Mouse (Mus musculus): ENCODE data around the gene Spint3. TPM values are rescaled to one million over a fixed set of nuclear protein-coding genes. Genes with fewer than 3 reads are reported as not detected.
"Not testable (repeated sequence)": the region's sequence is repeated elsewhere in the genome, so short reads cannot be mapped to it uniquely, and the experiment has no call there.

The Spint3 gene
- not detected in 2 replicates for polyA plus RNA-seq (2015; fragmentation: Nextera tagmentation; extraction: Ambion mirVana)

DNA sequence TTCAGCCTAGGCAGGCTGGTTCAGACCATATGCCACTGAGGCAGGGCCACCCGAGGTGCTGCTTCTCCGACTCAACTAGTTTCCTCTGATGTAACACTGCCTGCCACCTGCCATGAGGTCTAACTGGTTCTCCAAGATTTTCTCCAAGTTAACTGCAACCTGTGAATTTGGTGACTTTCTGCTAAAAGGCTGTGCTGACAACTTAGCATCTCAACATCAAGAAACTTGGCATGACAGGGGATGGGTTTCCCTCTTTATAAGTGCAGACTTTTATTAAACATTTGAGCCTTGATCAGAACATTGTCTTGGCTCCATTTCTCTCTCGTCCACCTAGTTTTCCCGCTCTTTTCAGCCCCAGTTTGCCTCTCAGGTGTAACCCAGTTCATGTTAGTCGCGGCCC lies at the start of gene Spint3:
Spint3 (minus strand) TSS at position 101 of the 400 bp plus-strand sequence.
- ATAC-seq (ENCODE audit: low FRiP score); H3K4me2 ChIP-seq: not testable (repeated sequence)
- 91% methylated on average over 6 of the region's 6 CpGs for whole genome bisulfite sequencing

DNA sequence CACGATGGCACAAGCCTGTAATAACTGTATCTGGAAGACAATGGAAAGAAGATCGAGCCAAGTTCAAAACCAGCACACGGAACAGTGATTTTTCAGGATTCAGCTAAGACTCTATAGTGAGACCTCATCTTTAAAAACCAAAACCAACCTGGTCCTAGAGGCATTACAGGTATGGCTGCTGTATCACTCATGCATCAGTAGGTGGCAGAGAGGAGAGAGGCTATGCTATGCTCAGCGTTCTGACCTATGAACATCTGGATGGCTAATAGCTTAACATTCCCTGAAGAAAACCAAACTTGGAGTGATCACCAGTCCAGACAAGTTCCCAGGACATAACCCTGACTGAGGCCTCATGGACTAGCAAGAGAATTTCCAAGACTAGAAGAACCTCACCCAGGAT lies 48.5 kb upstream of the Spint3 start:
- no peaks in the 10 kb centered on the region for H3K4me1 ChIP-seq (replicated peaks)
- no peak overlapping the region for H3K27ac ChIP-seq
- no peak overlapping the region for H3K4me2 ChIP-seq
- no peak for ATAC-seq (ENCODE audit: low FRiP score)
- no peaks in the 10 kb centered on the region for H3K9me3 ChIP-seq
- H3K9ac ChIP-seq = no peak overlapping the region
- WGBS = 84% methylated on average over 4 of the region's 4 CpGs
- no peak overlapping the region for H3K4me3 ChIP-seq
- no peaks in the 10 kb centered on the region for H3K36me3 ChIP-seq
- H3K27me3 ChIP-seq = no peaks in the 10 kb centered on the region

More for the DNA sequence above, at the start of gene Spint3:
- H3K4me3 ChIP-seq; H3K9me3 ChIP-seq; H3K36me3 ChIP-seq; H3K27me3 ChIP-seq; H3K27ac ChIP-seq; H3K4me1 ChIP-seq (replicated peaks); H3K9ac ChIP-seq: not testable (repeated sequence)

DNA sequence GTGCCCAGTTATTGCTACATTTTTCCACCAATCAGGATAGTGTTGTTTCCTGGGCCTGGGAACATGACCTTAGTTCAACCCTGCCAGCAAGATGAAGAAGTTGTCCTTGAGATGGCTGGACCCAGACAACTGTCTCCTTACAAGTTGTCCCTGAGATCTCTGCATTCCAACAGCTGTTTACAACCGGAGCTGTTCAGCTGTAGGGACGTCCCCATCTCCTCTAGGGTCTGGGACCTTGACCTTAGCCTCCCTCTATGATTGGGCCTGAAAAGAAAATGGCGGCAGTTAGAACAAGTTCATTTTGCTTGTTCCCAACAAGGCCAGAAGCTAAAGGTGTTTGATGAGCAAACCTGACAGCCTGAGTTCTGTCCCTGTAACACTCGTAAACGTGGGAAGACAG lies 45.8 kb upstream of the Spint3 start:
- no peak overlapping the region for H3K9ac ChIP-seq
- no peak overlapping the region for H3K27ac ChIP-seq
- H3K27me3 ChIP-seq = no peaks in the 10 kb centered on the region
- ATAC-seq (ENCODE audit: low FRiP score) = no peak
- H3K4me1 ChIP-seq (replicated peaks) = no peaks in the 10 kb centered on the region
- H3K4me3 ChIP-seq = no peak overlapping the region
- no peak overlapping the region for H3K4me2 ChIP-seq
- no peaks in the 10 kb centered on the region for H3K9me3 ChIP-seq
- WGBS = 89% methylated on average over 5 of the region's 5 CpGs
- H3K36me3 ChIP-seq = no peaks in the 10 kb centered on the region

DNA sequence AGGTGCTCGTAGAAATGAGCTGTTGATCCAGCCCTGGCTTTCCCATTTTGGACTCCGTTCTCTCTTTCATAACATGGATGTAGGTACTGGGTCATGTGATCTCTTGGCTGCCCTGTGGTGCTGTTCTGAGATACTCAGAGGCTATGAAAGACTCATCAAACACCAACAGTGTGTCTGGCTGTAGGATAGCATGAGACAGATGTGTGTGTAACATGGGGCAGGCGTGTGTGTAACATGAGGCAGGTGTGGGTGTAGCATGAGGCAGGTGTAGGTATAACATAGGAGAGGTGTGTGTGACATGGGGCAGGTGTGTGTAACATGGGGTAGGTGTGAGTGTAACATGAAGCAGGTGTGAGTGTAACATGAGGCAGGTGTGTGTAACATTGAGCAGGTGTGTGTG lies 42.1 kb upstream of the Spint3 start:
- H3K9me3 ChIP-seq = no peaks in the 10 kb centered on the region
- H3K27ac ChIP-seq = no peak overlapping the region
- no peaks in the 10 kb centered on the region for H3K27me3 ChIP-seq
- no peak for ATAC-seq (ENCODE audit: low FRiP score)
- H3K4me2 ChIP-seq = no peak overlapping the region
- no peak overlapping the region for H3K9ac ChIP-seq
- no peaks in the 10 kb centered on the region for H3K36me3 ChIP-seq
- WGBS = 92% methylated on average over 3 of the region's 3 CpGs
- no peak overlapping the region for H3K4me3 ChIP-seq
- no peaks in the 10 kb centered on the region for H3K4me1 ChIP-seq (replicated peaks)

DNA sequence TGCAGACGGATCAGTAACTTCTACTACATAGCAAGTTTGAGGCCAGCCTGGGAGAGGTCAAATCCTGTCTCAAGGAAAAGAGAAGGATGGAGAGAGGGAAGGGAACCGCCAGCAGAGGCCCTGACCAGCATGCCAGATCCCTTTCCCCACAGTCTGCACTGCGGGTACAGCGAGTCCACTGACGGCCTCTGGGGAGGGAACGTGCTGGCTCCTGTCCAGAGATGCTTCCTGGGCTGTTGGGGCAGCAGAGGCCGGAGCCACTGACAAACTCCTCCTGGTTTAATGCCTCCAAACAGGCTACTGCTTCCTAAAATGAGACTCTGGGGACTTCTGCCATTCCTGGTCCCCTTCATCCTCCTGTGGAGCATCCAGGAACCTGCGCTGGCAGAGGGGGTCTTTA lies 40.2 kb upstream of the Spint3 start, which contains the start of the genes Wfdc6b and Wfdc8:
Wfdc6b (plus strand) TSS at position 52 of the 400 bp plus-strand sequence.
Wfdc8 (minus strand) TSS at position 156 of the 400 bp plus-strand sequence.
- H3K36me3 ChIP-seq; H3K27me3 ChIP-seq; H3K27ac ChIP-seq; H3K9me3 ChIP-seq; H3K4me2 ChIP-seq; ATAC-seq (ENCODE audit: low FRiP score); H3K4me1 ChIP-seq (replicated peaks); H3K4me3 ChIP-seq; H3K9ac ChIP-seq: not testable (repeated sequence)
- WGBS = 63% methylated on average over 8 of the region's 8 CpGs

DNA sequence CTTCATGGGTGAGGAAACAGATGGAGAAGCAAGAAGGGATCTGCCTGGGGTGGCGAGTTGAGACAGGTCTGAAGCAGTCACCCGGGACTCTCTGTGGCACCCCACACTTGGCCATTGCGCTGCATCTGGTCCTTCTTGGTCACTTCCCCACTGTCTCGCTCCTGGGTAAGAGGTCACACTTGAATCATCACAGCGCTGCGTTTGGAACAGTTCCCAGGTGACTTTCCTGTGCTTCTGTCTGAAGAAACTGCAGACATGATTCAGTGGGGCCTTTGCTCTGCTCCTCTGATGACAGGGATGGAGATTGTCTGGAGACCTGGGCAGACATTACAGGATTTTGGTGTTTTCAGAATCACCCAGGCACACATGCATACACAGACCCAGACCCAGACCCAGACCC lies 35.5 kb upstream of the Spint3 start:
- no peak for ATAC-seq (ENCODE audit: low FRiP score)
- Histone ChIP-seq H3K4me3 (no peak overlapping the region), H3K36me3 (no peaks in the 10 kb centered on the region), H3K4me2 (no peak overlapping the region), H3K9me3 (no peaks in the 10 kb centered on the region), H3K27ac (no peak overlapping the region), H3K9ac (no peak overlapping the region), H3K4me1 (replicated peaks) (no peaks in the 10 kb centered on the region), H3K27me3 (no peaks in the 10 kb centered on the region)
- 83% methylated on average over 6 of the region's 6 CpGs for WGBS

DNA sequence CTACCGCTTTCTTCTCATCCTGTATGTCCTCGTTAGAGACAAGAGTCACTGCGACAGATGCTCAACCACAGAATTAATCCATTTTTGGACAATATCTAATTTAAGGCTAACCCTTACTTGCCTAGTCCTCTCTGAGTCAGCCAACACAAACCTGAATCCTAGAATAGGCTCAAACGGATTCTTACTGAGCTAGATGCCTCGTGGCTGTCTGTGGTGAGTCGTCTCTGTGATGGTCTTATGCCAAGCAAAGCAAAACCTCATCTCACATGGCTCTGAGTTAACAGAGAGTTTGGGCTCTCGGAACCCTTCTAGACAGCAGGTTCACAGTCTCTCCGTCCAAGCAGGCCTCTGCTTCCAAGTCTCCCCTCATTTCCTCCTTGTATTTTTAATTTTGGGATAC lies 31.2 kb upstream of the Spint3 start:
- 93% methylated on average over 8 of the region's 8 CpGs for WGBS
- H3K27me3 ChIP-seq = no peaks in the 10 kb centered on the region
- no peak overlapping the region for H3K4me3 ChIP-seq
- H3K9ac ChIP-seq = no peak overlapping the region
- no peaks in the 10 kb centered on the region; the same call in 1 of the 2 replicates for H3K9me3 ChIP-seq
- no peaks in the 10 kb centered on the region for H3K4me1 ChIP-seq (replicated peaks)
- no peak for ATAC-seq (ENCODE audit: low FRiP score)
- no peaks in the 10 kb centered on the region for H3K36me3 ChIP-seq
- H3K27ac ChIP-seq = no peak overlapping the region
- no peak overlapping the region for H3K4me2 ChIP-seq

DNA sequence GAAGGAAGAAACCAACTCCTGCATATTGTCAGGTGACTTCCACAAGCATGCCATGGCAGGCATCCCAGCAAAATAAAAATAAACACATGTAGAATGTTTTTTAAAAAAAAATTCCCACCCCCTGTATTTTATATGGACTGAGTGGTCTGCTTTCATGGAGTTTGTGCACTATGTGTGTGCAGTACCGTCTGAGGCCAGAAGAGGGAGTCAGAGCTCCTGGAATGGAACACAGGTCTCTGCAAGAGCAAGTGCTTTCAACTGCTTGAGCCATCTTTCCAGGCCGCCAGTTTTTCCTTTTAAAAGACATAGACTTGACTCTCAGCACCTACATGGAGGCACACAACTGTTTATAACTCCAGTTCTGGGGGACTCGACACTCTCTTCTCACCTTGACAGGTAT lies 30.2 kb upstream of the Spint3 start:
- Histone ChIP-seq H3K4me2 (no peak overlapping the region), H3K9me3 (no peaks in the 10 kb centered on the region; the same call in 1 of the 2 replicates), H3K27me3 (no peaks in the 10 kb centered on the region), H3K27ac (no peak overlapping the region), H3K36me3 (no peaks in the 10 kb centered on the region), H3K4me3 (no peak overlapping the region), H3K4me1 (replicated peaks) (no peaks in the 10 kb centered on the region), H3K9ac (no peak overlapping the region)
- no peak for ATAC-seq (ENCODE audit: low FRiP score)
- 95% methylated on average over 3 of the region's 3 CpGs for WGBS

DNA sequence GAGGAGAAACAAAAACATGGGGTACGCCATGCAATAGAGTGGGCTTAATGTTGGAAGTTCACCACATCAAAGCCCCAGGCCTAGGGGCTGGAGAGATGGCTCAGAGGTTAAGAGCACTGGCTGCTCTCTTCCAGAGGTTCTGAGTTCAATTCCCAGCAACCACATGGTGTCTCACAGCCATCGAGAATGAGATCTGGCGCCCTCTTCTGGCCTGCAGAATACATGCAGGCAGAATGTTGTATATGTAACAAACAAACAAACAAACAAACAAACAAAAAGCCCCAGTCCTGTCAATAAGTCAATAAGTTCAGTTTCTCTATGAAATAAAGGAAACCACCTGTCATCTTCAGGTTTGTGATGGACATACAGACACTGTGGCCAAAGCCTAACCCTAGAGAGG lies 26.9 kb upstream of the Spint3 start:
- ATAC-seq (ENCODE audit: low FRiP score) = no peak
- Histone ChIP-seq H3K27ac (no peak overlapping the region), H3K4me1 (replicated peaks) (no peaks in the 10 kb centered on the region), H3K9ac (no peak overlapping the region), H3K36me3 (no peaks in the 10 kb centered on the region), H3K9me3 (no peaks in the 10 kb centered on the region; the same call in 1 of the 2 replicates), H3K4me3 (no peak overlapping the region), H3K4me2 (no peak overlapping the region), H3K27me3 (no peaks in the 10 kb centered on the region)
- 67% methylated on average over 3 of the region's 3 CpGs for WGBS

DNA sequence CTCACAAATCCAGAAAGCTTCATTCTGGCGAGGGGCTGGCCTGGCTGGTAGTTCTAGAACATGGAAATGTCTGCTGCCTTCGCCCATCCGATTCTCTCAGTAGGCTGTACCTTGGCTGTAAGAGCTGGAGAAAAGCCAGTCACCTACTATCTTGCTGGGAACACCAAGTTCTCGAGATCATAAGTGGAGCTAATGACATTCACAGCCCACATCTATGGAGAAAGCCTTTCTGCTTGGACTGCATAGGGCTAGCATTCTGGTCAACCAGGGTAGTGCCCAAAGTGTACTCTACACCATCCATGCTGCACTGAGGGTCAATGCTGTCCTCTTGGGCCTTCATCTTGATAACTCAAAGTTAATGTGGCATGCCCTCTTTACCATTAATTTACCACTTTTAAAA lies 20.2 kb upstream of the Spint3 start, which contains the start of gene Eppin:
Eppin (minus strand) TSS at position 101 of the 400 bp plus-strand sequence.
- H3K27me3 ChIP-seq = no peaks in the 10 kb centered on the region
- H3K4me2 ChIP-seq = no peak within 1 kb of the TSS
- no peak within 1 kb of the TSS for H3K27ac ChIP-seq
- 80% methylated on average over 4 of the region's 4 CpGs for WGBS
- H3K4me1 ChIP-seq (replicated peaks) = no peaks in the 10 kb centered on the region
- no peaks in the 10 kb centered on the region for H3K9me3 ChIP-seq
- no peak within 1 kb of the TSS for H3K4me3 ChIP-seq
- H3K9ac ChIP-seq = no peak within 1 kb of the TSS
- no peak for ATAC-seq (ENCODE audit: low FRiP score)
- H3K36me3 ChIP-seq = no peaks in the 10 kb centered on the region

DNA sequence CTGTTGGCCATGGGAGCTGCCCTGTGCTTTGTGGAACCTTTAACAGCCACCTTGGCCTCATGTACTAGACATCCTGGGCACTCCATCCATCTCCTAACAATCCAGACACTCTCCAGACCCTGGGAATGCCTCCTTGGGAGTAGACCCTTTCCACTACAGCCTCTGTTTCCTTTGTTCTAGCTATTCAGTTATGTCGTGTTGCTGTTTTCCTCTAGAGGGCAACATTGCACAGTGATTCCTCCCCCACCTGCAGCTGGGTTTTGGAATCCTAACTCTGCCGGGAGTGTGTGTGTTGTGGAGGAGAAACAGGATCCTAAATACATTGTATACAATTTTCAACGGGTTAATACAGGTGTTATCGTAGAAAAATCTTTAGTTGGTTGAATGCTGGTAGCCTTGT lies 18.8 kb upstream of the Spint3 start:
- no peaks in the 10 kb centered on the region for H3K9me3 ChIP-seq
- no peak for ATAC-seq (ENCODE audit: low FRiP score)
- H3K4me2 ChIP-seq = no peak overlapping the region
- WGBS = 8% methylated on average over 4 of the region's 4 CpGs
- H3K27me3 ChIP-seq = no peaks in the 10 kb centered on the region
- H3K9ac ChIP-seq = no peak overlapping the region
- H3K4me1 ChIP-seq (replicated peaks) = no peaks in the 10 kb centered on the region
- H3K36me3 ChIP-seq = no peaks in the 10 kb centered on the region
- no peak overlapping the region for H3K4me3 ChIP-seq
- H3K27ac ChIP-seq = no peak overlapping the region

DNA sequence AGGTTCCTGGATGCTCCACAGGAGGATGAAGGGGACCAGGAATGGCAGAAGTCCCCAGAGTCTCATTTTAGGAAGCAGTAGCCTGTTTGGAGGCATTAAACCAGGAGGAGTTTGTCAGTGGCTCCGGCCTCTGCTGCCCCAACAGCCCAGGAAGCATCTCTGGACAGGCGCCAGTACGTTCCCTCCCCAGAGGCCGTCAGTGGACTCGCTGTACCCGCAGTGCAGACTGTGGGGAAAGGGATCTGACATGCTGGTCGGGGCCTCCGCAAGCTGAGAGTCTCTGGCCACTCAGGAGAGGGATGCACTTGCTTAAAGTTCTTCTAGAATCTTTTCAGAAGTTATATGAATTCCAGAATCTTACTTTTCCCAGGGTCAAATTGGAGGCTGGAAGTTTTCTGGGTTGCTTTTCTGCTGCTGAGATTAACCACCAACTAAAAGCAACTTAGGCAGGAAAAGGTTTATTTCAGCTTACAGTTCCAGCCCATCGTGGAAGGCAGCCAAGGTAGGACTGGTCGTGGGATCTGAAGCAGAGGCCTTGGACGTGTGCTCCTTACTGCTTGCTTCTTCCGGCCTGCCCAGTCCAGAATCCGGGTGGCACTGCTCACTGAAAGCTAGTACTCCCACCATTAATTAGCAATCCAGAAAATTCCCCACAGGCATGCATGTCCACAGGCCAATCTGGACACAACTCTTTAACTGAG lies 11.9 kb upstream of the Spint3 start, which contains the start of gene Wfdc6a:
Wfdc6a (minus strand) TSS at position 423 of the 701 bp plus-strand sequence.
- H3K27me3 ChIP-seq; H3K27ac ChIP-seq; ATAC-seq (ENCODE audit: low FRiP score); H3K4me1 ChIP-seq (replicated peaks); H3K4me2 ChIP-seq; H3K36me3 ChIP-seq; H3K9me3 ChIP-seq; H3K9ac ChIP-seq; H3K4me3 ChIP-seq: not testable (repeated sequence)
- 67% methylated on average over 13 of the region's 13 CpGs for WGBS

DNA sequence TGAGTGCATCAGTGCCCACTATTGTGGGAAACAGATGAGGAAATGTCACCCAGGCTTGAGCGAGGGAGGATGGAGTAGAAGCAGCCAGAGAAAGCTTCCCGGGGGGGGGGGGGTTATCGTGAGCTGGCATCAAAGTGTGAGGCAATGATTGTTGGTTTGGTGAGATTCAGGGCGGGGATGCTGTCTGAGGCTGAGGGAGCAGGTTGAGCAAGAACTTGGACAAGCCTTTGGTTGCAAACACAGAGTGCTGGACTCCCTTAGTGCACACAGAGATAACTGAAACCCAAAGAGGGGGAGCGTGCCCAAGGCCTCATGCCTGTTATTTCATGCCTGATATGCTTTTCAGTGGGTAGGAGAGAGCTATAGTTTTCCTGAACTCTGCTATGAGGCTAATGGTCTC lies 5.8 kb downstream of the Spint3 start:
- H3K4me1 ChIP-seq (replicated peaks) = peaks cover 19% of the 10 kb centered on the region
- no peak overlapping the region for H3K27ac ChIP-seq
- H3K27me3 ChIP-seq = peaks cover 23% of the 10 kb centered on the region
- WGBS = 95% methylated on average over 5 of the region's 5 CpGs
- ATAC-seq (ENCODE audit: low FRiP score) = no peak
- H3K4me3 ChIP-seq = no peak overlapping the region
- H3K9ac ChIP-seq = no peak overlapping the region
- no peak overlapping the region for H3K4me2 ChIP-seq
- no peaks in the 10 kb centered on the region for H3K36me3 ChIP-seq
- H3K9me3 ChIP-seq = no peaks in the 10 kb centered on the region

Measured in hindbrain, embryonic 13.5 days (tissue).